Mouse (Mus musculus) liver, adult 2 months (tissue): ENCODE data around the gene Atp6v0c.

Source experiments
- CTCF ChIP-seq: fragments of 200-500 bp; IDR thresholded peaks from 2 replicates; pipeline ENCODE4 v1.5.1; 2011; ENCODE audit warnings: low read depth, low read length, control low read depth
- POLR2A ChIP-seq: fragments of 200-500 bp; IDR thresholded peaks from 2 replicates; pipeline ENCODE4 v1.6.1; 2011; ENCODE audit warnings: low read length, control low read depth; ENCODE audit not compliant: insufficient read depth; ENCODE audit errors: extremely low read depth

- no peak for TF ChIP-seq CTCF
- TF ChIP-seq POLR2A, result 0 out of 2 replicates have a peak, but pooled peaks have one; percentile 4
Measured at GRCm38 (mm10) chr17:24205908-24206361, 36.4 kb upstream of the Atp6v0c start.
